Mouse (Mus musculus) thymus, adult 2 months (tissue): ENCODE results near the gene Atp1b3. TPM values are rescaled to one million over a fixed set of nuclear protein-coding genes. Genes with fewer than 3 reads are reported as not detected.

Source experiments
- DNase-seq: peaks from one replicate; pipeline ENCODE4 v3.0.0; 2021
- H3K27ac ChIP-seq: fragments of 200-500 bp; 2 replicates; pipeline ENCODE4 v1.5.1; 2012; ENCODE audit warnings: low read length, control low read depth; ENCODE audit not compliant: control insufficient read depth, insufficient read depth
- H3K27me3 ChIP-seq: fragments of 200-500 bp; 2 replicates; pipeline ENCODE4 v1.6.1; 2012; ENCODE audit warnings: mild to moderate bottlenecking, low read length, moderate library complexity, mixed read lengths; ENCODE audit not compliant: control insufficient read depth, insufficient read depth
- H3K36me3 ChIP-seq: fragments of 200-500 bp; 2 replicates; pipeline ENCODE4 v1.6.1; 2012; ENCODE audit warnings: mild to moderate bottlenecking, low read length, moderate library complexity; ENCODE audit not compliant: control insufficient read depth, insufficient read depth
- H3K4me1 ChIP-seq: fragments of 200-500 bp; replicated peaks from 2 replicates; pipeline ENCODE4 v1.6.1; 2012; ENCODE audit warnings: low read length; ENCODE audit not compliant: control insufficient read depth, insufficient read depth
- H3K4me3 ChIP-seq: fragments of 200-500 bp; 2 replicates; pipeline ENCODE4 v1.5.1; 2012; ENCODE audit warnings: mild to moderate bottlenecking, low read length, control low read depth, moderate library complexity; ENCODE audit not compliant: control insufficient read depth, insufficient read depth
- CTCF ChIP-seq: fragments of 200-500 bp; IDR thresholded peaks from 2 replicates; pipeline ENCODE4 v1.5.1; 2012; ENCODE audit warnings: mild to moderate bottlenecking, control low read depth, low read length, moderate library complexity, borderline replicate concordance; ENCODE audit not compliant: control insufficient read depth, poor library complexity, insufficient read depth; ENCODE audit errors: extremely low read depth
- POLR2A ChIP-seq: fragments of 200-500 bp; IDR thresholded peaks from 2 replicates; pipeline ENCODE4 v1.6.1; 2012; ENCODE audit warnings: mild to moderate bottlenecking, low read length, control low read depth, moderate library complexity; ENCODE audit not compliant: control insufficient read depth, poor library complexity, insufficient read depth; ENCODE audit errors: extremely low read depth
- WGBS: fragments of 180-500 bp; shearing (Covaris S2); methylation state at CpG from one replicate; pipeline ENCODE4 v1.1.7; 2018; 5-methylcytosine and 5-hydroxymethylcytosine counted together
- polyA plus RNA-seq: library from polyadenylated mRNA; depleted of rRNA; stranded (reverse); fragments of >200 nt; gene quantifications from 2 replicates; pipeline ENCODE4 v1.2.3, GENCODE M21; 2012

Atp1b3 gene
- polyA plus RNA-seq, 1 experiment: 78.5 TPM

GRCm38 (mm10) chr9:96324502-96324901 is 39.7 kb downstream of the Atp1b3 start:
- Histone ChIP-seq H3K27ac (no peak overlapping the region), H3K4me1 (no peaks in the 10 kb centered on the region), H3K36me3 (no peaks in the 10 kb centered on the region), H3K4me3 (no peak overlapping the region), H3K27me3 (no peaks in the 10 kb centered on the region)
- 82% methylated on average over 4 of the region's 4 CpGs for WGBS
- TF ChIP-seq CTCF: no peak
- TF ChIP-seq POLR2A: no peak
- no peak for DNase-seq

GRCm38 (mm10) chr9:96322411-96323152 is 41.7 kb downstream of the Atp1b3 start:
- no peaks in the 10 kb centered on the region for H3K4me1 ChIP-seq
- no peak for TF ChIP-seq POLR2A
- no peak for TF ChIP-seq CTCF
- WGBS: 94% methylated on average over 15 of the region's 15 CpGs
- H3K27ac ChIP-seq: no peak overlapping the region
- no peak for DNase-seq
- H3K4me3 ChIP-seq: no peak overlapping the region
- no peaks in the 10 kb centered on the region for H3K27me3 ChIP-seq
- H3K36me3 ChIP-seq: no peaks in the 10 kb centered on the region

GRCm38 (mm10) chr9:96320551-96320980 is 43.7 kb downstream of the Atp1b3 start:
- Histone ChIP-seq H3K27me3 (no peaks in the 10 kb centered on the region), H3K27ac (no peak overlapping the region), H3K36me3 (no peaks in the 10 kb centered on the region), H3K4me1 (no peaks in the 10 kb centered on the region), H3K4me3 (no peak overlapping the region)
- WGBS: 98% methylated on average over 6 of the region's 6 CpGs
- no peak for DNase-seq
- no peak for TF ChIP-seq CTCF
- TF ChIP-seq POLR2A: no peak

GRCm38 (mm10) chr9:96319333-96319732 is 44.9 kb downstream of the Atp1b3 start:
- TF ChIP-seq CTCF (no peak), POLR2A (no peak)
- Histone ChIP-seq H3K4me1 (no peaks in the 10 kb centered on the region), H3K4me3 (no peak overlapping the region), H3K27ac (no peak overlapping the region), H3K36me3 (no peaks in the 10 kb centered on the region), H3K27me3 (no peaks in the 10 kb centered on the region)
- DNase-seq: no peak
- 98% methylated on average over 5 of the region's 5 CpGs for WGBS

- WGBS: 99% methylated on average over 3 of the region's 3 CpGs
- Histone ChIP-seq H3K4me1 (no peaks in the 10 kb centered on the region), H3K27ac (no peak overlapping the region), H3K4me3 (no peak overlapping the region), H3K36me3 (no peaks in the 10 kb centered on the region; the same call in 1 of the 2 replicates), H3K27me3 (no peaks in the 10 kb centered on the region)
- TF ChIP-seq CTCF: no peak
- no peak for TF ChIP-seq POLR2A
- DNase-seq: no peak
Measured at GRCm38 (mm10) chr9:96312074-96312473, 52.2 kb downstream of the Atp1b3 start.

GRCm38 (mm10) chr9:96308816-96309215 is 55.4 kb downstream of the Atp1b3 start:
- TF ChIP-seq POLR2A (no peak), CTCF (no peak)
- no peaks in the 10 kb centered on the region for H3K4me1 ChIP-seq
- 95% methylated on average over 3 of the region's 3 CpGs for WGBS

GRCm38 (mm10) chr9:96299324-96300008 is 64.8 kb downstream of the Atp1b3 start:
- no peak for DNase-seq
- 97% methylated on average over 3 of the region's 3 CpGs for WGBS
- Histone ChIP-seq H3K4me1 (no peaks in the 10 kb centered on the region; the same call in 1 of the 2 replicates), H3K27me3 (no peaks in the 10 kb centered on the region), H3K36me3 (peaks cover 5% of the 10 kb centered on the region; the same call in 1 of the 2 replicates), H3K4me3 (no peak overlapping the region), H3K27ac (no peak overlapping the region)
- TF ChIP-seq POLR2A: no peak
- TF ChIP-seq CTCF: no peak

More at GRCm38 (mm10) chr9:96308816-96309215, 55.4 kb downstream of the Atp1b3 start:
- H3K27ac ChIP-seq: no peak overlapping the region
- no peak overlapping the region for H3K4me3 ChIP-seq
- H3K27me3 ChIP-seq: no peaks in the 10 kb centered on the region
- no peaks in the 10 kb centered on the region; the same call in 1 of the 2 replicates for H3K36me3 ChIP-seq
- no peak for DNase-seq
